Mouse (Mus musculus) spleen, postnatal 10 days (tissue): ENCODE results near the gene Rsph10b.

ENCODE experiments used
- DNase-seq, 2 experiments: peaks; one replicate each; pipeline ENCODE4 v3.0.0; 2021 to 2022; ENCODE audit warnings: low spot score in 2 of 2

Gene Rsph10b

GRCm38 (mm10) chr5:143932831-143933230 lies at the start of gene Rsph10b:
Rsph10b (plus strand) TSS chr5:143933035.
- DNase-seq, result no peak

- no peak for DNase-seq
These were observed 47.6 kb upstream of the Rsph10b start for GRCm38 (mm10) chr5:143885274-143885673.

- DNase-seq, result no peak
These were observed 42.1 kb upstream of the Rsph10b start for GRCm38 (mm10) chr5:143890741-143891140.

- DNase-seq, result no peak
These were observed 40.5 kb upstream of the Rsph10b start for GRCm38 (mm10) chr5:143892255-143892886.

GRCm38 (mm10) chr5:143893396-143893795 lies 39.4 kb upstream of the Rsph10b start:
- no peak for DNase-seq

- no peak for DNase-seq
These were observed 35.1 kb upstream of the Rsph10b start, which contains the start of gene Ankrd61 for GRCm38 (mm10) chr5:143897635-143898330. Ankrd61 (minus strand) TSS chr5:143897685.

GRCm38 (mm10) chr5:143902111-143902510 lies 30.7 kb upstream of the Rsph10b start:
- DNase-seq, result no peak

GRCm38 (mm10) chr5:143903813-143904212 lies 29.0 kb upstream of the Rsph10b start:
- no peak for DNase-seq

- DNase-seq, result no peak
These were observed 26.4 kb upstream of the Rsph10b start for GRCm38 (mm10) chr5:143906429-143906828.

GRCm38 (mm10) chr5:143908926-143909325 lies 23.9 kb upstream of the Rsph10b start:
- DNase-seq, result no peak

GRCm38 (mm10) chr5:143909417-143910400 lies 23.1 kb upstream of the Rsph10b start, which contains the start of the genes Aimp2 and Pms2:
Aimp2 (minus strand) TSS chr5:143909847.
Pms2 (plus strand) TSS chr5:143909964.
- peak; percentile 87 to 94 for DNase-seq

- no peak for DNase-seq
These were observed 16.6 kb upstream of the Rsph10b start for GRCm38 (mm10) chr5:143916221-143916620.

- DNase-seq, result peak in 1 of 2 experiments; percentile 76
These were observed 15.4 kb upstream of the Rsph10b start for GRCm38 (mm10) chr5:143917418-143917817.

- DNase-seq, result no peak
These were observed 14.7 kb upstream of the Rsph10b start for GRCm38 (mm10) chr5:143918120-143918519.

GRCm38 (mm10) chr5:143924781-143925452 lies 7.9 kb upstream of the Rsph10b start:
- DNase-seq, result peak in 1 of 2 experiments; percentile 36

- no peak for DNase-seq
These were observed 5.0 kb upstream of the Rsph10b start, which contains the start of gene Gm42421 for GRCm38 (mm10) chr5:143927875-143928274. Gm42421 (plus strand) TSS chr5:143928175.

GRCm38 (mm10) chr5:143929291-143929690 lies 3.5 kb upstream of the Rsph10b start:
- DNase-seq, result no peak

- no peak for DNase-seq
These were observed 2.2 kb upstream of the Rsph10b start for GRCm38 (mm10) chr5:143930656-143931055.

GRCm38 (mm10) chr5:143931863-143932580 lies 813 bp upstream of the Rsph10b start:
- DNase-seq, result no peak

- DNase-seq, result no peak
These were observed 579 bp downstream of the Rsph10b start for GRCm38 (mm10) chr5:143933414-143933813.

GRCm38 (mm10) chr5:143933875-143934274 lies 1.0 kb downstream of the Rsph10b start:
- DNase-seq, result no peak
